Mouse (Mus musculus): ENCODE data around the gene Mxd3. TPM values are rescaled to one million over a fixed set of nuclear protein-coding genes. Genes with fewer than 3 reads are reported as not detected.

The Mxd3 gene
- polyA plus RNA-seq, 2 experiments from 2014 or later = 9.2 to 12.4 TPM

DNA sequence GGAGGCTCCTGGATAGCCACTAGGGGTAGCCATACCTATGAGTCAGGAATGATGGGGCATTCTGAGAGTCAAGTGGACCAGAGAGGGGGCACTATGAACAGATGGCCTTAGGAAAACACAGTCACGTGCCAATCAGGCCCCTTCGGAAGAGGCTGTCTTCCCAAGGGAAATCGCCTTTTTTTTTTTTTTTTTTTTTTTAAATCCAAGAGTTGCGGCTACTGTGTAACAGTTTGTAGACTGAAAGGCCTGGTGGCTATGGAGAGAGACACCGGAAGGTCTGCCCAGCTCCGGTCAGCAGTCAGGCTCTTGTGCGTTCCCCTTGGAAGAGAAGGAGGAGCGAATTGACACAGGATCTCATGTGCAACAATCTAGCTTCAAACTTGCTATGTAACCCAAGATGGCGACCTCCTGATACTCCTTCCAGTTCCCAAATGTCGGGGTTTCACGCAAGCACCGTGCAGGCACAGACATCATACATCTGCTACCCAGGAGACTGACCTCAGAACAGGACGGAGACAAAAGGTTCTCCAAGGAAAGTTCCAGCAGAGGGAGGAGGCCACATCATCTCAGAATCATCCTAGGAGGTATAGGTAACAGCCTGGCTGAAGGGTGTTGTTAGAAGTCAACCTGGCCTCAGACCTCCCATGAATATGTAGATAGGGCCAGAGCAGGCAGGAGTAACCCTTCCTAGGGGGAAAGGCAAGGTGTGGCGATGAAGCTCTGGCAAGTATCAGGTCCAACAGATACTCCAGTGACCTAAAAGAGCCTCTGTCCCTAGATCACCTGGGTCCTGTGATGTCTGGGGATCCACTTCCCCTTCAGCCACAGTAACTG is 1.2 kb upstream of the Mxd3 start:
- ATAC-seq = no peak

DNA sequence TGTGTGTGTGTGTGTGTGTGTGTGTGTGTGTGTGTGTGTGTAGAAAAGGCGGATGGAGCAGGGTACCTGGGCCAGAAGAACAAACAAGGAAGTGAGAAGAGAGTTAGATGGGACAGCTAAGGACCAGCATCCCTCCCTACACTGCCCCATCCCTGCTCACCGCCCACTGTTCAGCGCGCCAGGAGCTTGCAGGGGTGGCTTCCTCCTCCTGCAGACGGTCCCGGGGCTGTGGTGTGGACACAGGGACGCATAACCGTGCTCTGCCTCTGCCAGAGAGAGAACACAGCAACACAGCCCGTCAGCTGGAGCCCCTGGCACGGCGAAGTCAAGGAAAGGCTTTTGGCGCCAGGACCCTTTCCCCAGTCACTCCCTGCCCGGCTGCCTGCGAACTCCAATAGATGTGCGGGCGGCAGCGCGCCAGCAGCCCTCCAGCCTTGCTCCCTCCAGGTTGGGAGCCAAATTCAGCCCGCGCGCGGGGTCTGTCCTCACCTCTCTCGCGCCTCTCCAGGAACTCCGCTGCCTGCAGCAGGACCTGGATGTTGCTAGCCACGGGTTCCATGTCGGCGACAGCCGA is 427 bp downstream of the Mxd3 start:
- ATAC-seq = peak; percentile 1

DNA sequence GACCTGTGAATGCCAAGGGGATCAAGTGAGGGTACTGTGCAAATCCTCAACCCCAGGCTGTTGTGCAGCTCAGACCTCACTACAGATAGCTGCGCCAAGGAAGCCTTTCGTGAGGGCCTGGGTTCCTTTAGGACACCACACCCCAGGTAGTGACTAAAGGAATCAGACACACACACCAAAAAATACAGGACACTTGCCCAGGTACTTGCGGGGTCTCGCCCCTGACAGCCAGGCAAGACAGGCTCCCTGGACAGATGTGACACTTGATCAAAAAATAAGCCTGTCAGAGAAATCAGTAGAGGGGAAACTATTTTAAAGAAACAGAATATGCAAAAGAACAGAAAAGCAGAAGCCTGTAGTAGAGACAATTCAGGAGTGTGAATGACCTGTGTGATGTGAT is 982 bp downstream of the Mxd3 start:
- ATAC-seq = no peak

- ATAC-seq = no peak
Measured at GRCm38 (mm10) chr13:55328171-55328570, 1.5 kb downstream of the Mxd3 start.

- ATAC-seq = peak; percentile 89
Measured at GRCm38 (mm10) chr13:55327633-55328032, 2.0 kb downstream of the Mxd3 start.

DNA sequence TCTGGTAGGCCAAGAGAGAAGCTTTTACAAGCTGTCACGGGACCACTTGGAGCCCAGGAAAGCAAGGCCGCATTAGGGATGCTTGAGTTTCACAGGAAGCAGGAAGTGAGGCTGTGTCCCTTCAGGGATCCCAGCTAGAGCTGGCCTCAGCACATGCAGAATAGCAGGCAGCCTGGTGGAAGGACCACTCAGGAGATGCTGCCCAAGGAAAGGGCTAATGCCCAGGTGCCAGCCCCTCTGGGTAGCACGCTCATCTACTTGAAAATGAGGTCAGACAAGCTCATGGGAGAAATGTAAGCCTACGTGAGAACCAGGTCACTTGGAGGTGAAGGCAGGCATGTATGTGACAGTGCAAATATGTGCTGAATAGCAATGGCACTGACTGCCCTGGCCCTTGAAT is 2.5 kb downstream of the Mxd3 start:
- ATAC-seq = peak; percentile 4

DNA sequence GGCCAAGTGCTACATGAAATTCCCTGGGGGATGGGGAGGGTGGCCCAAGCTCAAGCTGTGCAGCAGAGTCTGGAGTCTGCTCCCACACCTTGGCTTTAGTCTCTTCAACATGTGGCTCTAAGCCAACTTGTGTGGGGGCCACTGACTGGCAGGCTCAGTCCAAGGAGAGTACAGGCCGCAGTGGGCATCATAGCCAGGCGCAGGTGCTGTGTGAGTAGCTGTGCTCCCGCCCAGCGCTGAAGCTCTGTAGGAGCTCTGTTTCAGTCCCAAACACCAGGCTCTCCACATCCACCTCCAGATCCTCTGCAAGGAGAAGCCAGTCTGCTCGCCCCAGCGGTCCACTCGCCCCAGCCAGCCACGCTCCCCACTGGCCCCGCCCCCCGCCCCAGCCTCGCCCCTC is 4.0 kb downstream of the Mxd3 start:
- ATAC-seq = no peak

- ATAC-seq = no peak
Measured at GRCm38 (mm10) chr13:55322130-55322825, 7.3 kb downstream of the Mxd3 start.

DNA sequence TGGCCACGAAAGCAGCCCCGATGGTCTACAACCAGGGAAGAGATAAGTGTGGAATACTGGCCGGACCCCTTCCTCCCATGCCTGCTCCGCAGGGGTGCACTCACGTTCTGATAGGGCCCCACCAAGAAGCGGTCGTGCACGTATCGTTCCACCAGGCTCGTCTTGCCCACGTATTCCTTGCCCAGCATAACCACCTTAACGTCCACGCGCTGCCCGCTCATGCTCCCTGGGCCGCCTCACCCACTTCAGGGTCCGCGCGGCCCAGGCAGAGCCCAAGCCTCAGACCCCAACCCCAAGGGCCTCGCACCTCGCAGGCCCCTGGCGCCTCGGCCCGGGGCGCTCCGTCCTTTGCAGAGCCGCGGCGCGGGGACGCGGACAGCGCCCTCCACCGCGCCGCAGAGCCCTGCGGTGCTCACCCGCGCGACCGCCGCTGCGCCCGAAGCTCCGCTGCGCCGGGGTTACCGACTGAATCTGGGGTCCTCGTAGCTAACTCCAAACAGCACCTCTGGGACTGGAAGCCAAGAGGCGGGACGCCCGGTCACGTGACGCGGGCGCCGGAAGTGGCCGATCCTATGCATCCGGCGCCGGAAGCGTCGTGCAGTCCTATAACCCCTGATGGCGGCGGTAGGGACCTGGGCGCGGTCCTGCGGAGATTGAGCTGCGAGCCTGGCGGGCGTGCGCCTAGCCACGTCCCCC is 8.0 kb downstream of the Mxd3 start, which contains the start of gene Rab24:
Rab24 (minus strand) TSS at position 513 of the 696 bp plus-strand sequence.
- peak; percentile 95 for ATAC-seq

- no peak for ATAC-seq
Measured at GRCm38 (mm10) chr13:55319931-55320533, 9.6 kb downstream of the Mxd3 start, which contains the start of gene Prelid1. Prelid1 (plus strand) TSS chr13:55320500.

DNA sequence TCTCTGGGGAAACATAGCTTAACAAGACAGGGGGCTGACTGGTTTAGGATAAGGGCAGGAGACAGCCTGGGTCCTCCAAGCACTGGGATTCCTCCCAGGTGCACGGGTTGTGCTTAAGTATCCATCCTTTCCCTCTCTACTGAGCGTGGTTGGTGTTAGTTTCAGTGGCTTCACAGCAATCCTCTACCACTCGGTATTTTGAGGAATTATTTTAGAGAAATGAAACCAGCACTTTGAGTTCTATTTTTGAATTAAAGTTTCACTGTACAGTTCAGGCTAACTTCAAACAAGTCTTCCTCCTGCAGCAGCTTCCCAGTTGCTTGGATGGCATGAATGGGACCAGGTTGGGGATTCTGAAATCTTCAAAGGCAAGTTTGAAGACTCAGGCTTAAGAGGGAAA is 11.3 kb downstream of the Mxd3 start:
- no peak for ATAC-seq

GRCm38 (mm10) chr13:55314891-55315412 is 14.7 kb downstream of the Mxd3 start:
- ATAC-seq = no peak

GRCm38 (mm10) chr13:55313051-55313450 is 16.6 kb downstream of the Mxd3 start:
- no peak for ATAC-seq

GRCm38 (mm10) chr13:55312028-55312630 is 17.5 kb downstream of the Mxd3 start:
- no peak for ATAC-seq

GRCm38 (mm10) chr13:55300913-55301312 is 28.7 kb downstream of the Mxd3 start:
- ATAC-seq = no peak

- no peak for ATAC-seq
Measured at GRCm38 (mm10) chr13:55296760-55297159, 32.9 kb downstream of the Mxd3 start.

DNA sequence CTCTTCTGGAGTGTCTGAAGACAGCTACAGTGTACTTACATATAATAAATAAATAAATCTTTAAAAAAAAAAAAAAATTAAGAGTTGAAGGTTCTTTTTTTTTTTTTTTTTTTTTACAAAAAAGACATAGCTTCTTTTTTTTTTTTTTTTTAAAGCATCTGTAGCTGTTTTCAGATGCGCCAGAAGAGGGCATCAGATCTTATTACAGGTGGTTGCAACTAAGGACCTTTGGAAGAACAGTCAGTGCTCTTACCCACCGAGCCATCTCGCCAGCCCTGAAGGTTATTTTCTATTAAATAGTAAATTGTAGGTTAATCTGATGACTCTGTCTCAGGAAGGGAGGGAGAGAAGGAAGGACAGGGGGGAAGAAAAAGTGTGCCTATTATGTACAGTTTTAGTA is 40.8 kb downstream of the Mxd3 start:
- no peak for ATAC-seq

GRCm38 (mm10) chr13:55277646-55278045 is 52.0 kb downstream of the Mxd3 start:
- ATAC-seq = no peak

- no peak for ATAC-seq
Measured at GRCm38 (mm10) chr13:55277203-55277602, 52.4 kb downstream of the Mxd3 start.

Measured in activated CD4-positive, CD25-positive, alpha-beta regulatory T cell, adult 4 months (primary cell).